Mouse (Mus musculus) liver, embryonic 11.5 days (tissue): ENCODE results near the gene Bhlha15. TPM values are rescaled to one million over a fixed set of nuclear protein-coding genes. Genes with fewer than 3 reads are reported as not detected.

Experiments
- ATAC-seq: fragments of 200-750 bp; cut with Nextera tagmentation; replicated peaks from 2 replicates; pipeline ENCODE4 v1.8.0; 2017; ENCODE audit warnings: moderate number of reproducible peaks, mild to moderate bottlenecking, moderate TSS enrichment, moderate library complexity; ENCODE audit not compliant: low FRiP score
- DNase-seq: peaks from one replicate; pipeline ENCODE4 v3.0.0-alpha.2; 2017; ENCODE audit warnings: low spot score
- H3K27ac ChIP-seq: fragments of 300-500 bp; sonication (generic); 2 replicates; pipeline ENCODE4 v1.5.1; 2014; ENCODE audit warnings: mild to moderate bottlenecking, low read depth, low read length, control low read depth
- H3K27me3 ChIP-seq: fragments of 300-500 bp; sonication (generic); replicated peaks from 2 replicates; pipeline ENCODE4 v1.6.1; 2014; ENCODE audit warnings: low read length, mixed read lengths; ENCODE audit not compliant: control insufficient read depth, insufficient read depth
- H3K36me3 ChIP-seq: fragments of 300-500 bp; sonication (generic); 2 replicates; pipeline ENCODE4 v1.6.1; 2014; ENCODE audit warnings: mild to moderate bottlenecking, low read length, moderate library complexity, mixed read lengths; ENCODE audit not compliant: control insufficient read depth, insufficient read depth
- H3K4me1 ChIP-seq: fragments of 300-500 bp; sonication (generic); replicated peaks from 2 replicates; pipeline ENCODE4 v1.6.1; 2014; ENCODE audit warnings: low read length, mixed read lengths; ENCODE audit not compliant: control insufficient read depth, insufficient read depth
- H3K4me2 ChIP-seq: fragments of 300-500 bp; sonication (generic); 2 replicates; pipeline ENCODE4 v1.6.1; 2014; ENCODE audit warnings: mild to moderate bottlenecking, control low read depth, moderate library complexity
- H3K4me3 ChIP-seq: fragments of 300-500 bp; sonication (generic); 2 replicates; pipeline ENCODE4 v1.5.1; 2014; ENCODE audit warnings: low read depth, low read length, control low read depth
- H3K9ac ChIP-seq: fragments of 300-500 bp; sonication (generic); 2 replicates; pipeline ENCODE4 v1.6.1; 2014; ENCODE audit warnings: low read depth, low read length, control low read depth
- H3K9me3 ChIP-seq: fragments of 300-500 bp; sonication (generic); 2 replicates; pipeline ENCODE4 v1.6.1; 2016; ENCODE audit warnings: low read length, inconsistent platforms, mixed read lengths; ENCODE audit not compliant: control insufficient read depth
- WGBS: fragments of 180-500 bp; shearing (Covaris S2); extraction: QIAGEN DNeasy Blood & Tissue Kit; methylation state at CpG from one replicate; pipeline ENCODE4 v1.1.7; 2014; 5-methylcytosine and 5-hydroxymethylcytosine counted together
- polyA plus RNA-seq: library from polyadenylated mRNA; unstranded; fragments of >200 nt; fragmentation: Nextera tagmentation; extraction: Ambion mirVana; gene quantifications from 2 replicates; pipeline ENCODE4 v1.2.1, GENCODE M21; 2014

Gene Bhlha15
- polyA plus RNA-seq, 1 experiment from 2014 or later, result 1.6 TPM

DNA sequence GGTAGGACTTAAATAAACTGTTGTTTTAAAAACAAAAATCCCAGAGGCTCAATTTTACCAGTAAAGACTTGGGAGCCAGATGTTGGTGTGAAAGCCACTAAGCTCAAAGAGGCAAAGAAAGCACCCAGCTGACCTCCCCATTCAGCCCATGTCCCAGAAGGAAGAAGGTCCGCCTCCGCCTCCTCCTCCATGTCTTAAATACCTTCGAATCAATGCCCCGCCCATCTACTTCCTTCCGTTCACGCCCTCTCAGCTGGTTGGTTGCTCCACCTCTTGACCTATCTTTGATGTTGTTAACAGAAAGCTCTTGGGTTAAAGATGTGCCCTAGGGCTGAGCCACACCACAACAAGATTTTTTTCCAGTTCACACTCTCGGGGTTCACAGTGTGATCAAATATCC, 40.1 kb downstream of the Bhlha15 start:
- ATAC-seq (no peak), DNase-seq (no peak)
- Histone ChIP-seq H3K4me1 (no peaks in the 10 kb centered on the region), H3K27ac (no peak overlapping the region), H3K36me3 (no peaks in the 10 kb centered on the region), H3K27me3 (no peaks in the 10 kb centered on the region), H3K4me3 (no peak overlapping the region), H3K4me2 (no peak overlapping the region), H3K9ac (no peak overlapping the region), H3K9me3 (no peaks in the 10 kb centered on the region)
- 89% methylated on average over 7 of the region's 7 CpGs for WGBS

DNA sequence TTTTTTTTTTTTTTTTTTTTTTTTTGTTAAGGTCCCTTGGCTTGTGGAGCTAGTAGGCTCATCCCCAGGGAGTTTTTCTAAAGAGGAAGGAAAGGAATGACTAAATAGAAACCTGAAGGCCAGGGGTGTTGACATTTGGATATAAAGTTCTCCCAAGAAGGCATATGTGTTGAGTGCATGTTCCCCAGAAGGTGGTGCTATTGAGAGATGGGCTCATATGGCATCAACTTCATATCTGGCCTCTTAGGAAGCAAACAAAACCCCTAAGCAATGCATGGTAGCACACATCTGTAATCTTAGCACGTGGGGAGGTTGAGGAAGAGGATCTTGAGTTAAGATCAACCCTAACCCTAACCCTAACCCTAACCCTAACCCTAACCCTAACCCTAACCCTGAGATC, 41.3 kb downstream of the Bhlha15 start:
- ATAC-seq (no peak), DNase-seq (no peak)
- no peak overlapping the region for H3K4me2 ChIP-seq
- WGBS, result 71% methylated on average over 1 of the region's 1 CpGs
- H3K4me1 ChIP-seq, result no peaks in the 10 kb centered on the region
- H3K9ac ChIP-seq, result no peak overlapping the region
- no peaks in the 10 kb centered on the region for H3K9me3 ChIP-seq
- no peaks in the 10 kb centered on the region for H3K36me3 ChIP-seq
- H3K27ac ChIP-seq, result no peak overlapping the region
- no peaks in the 10 kb centered on the region for H3K27me3 ChIP-seq
- no peak overlapping the region for H3K4me3 ChIP-seq

DNA sequence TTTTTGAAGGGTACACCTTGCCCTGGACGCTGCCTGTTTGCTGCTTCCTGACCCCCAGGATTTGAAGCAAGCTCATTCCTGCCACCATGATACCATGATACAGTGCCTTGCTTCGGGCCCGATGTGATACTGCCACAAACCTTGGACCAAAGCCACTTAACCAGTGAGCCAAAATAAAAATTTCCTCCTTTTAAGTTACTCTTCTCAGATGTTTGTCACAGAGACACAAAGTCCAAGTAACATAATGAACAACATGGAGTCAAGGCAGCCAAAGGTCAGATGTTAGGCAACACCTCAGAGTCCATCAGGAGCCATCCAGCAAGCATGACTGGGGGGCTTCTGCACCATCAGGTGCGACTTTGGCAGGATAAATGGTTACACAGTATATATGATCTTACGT, 42.4 kb downstream of the Bhlha15 start:
- ATAC-seq, result no peak
- WGBS, result 83% methylated on average over 5 of the region's 5 CpGs
- no peaks in the 10 kb centered on the region for H3K36me3 ChIP-seq
- no peak overlapping the region for H3K4me3 ChIP-seq
- no peak overlapping the region for H3K4me2 ChIP-seq
- H3K27me3 ChIP-seq, result no peaks in the 10 kb centered on the region
- no peaks in the 10 kb centered on the region for H3K4me1 ChIP-seq
- no peak overlapping the region for H3K27ac ChIP-seq
- H3K9ac ChIP-seq, result no peak overlapping the region
- no peak for DNase-seq
- no peaks in the 10 kb centered on the region for H3K9me3 ChIP-seq

DNA sequence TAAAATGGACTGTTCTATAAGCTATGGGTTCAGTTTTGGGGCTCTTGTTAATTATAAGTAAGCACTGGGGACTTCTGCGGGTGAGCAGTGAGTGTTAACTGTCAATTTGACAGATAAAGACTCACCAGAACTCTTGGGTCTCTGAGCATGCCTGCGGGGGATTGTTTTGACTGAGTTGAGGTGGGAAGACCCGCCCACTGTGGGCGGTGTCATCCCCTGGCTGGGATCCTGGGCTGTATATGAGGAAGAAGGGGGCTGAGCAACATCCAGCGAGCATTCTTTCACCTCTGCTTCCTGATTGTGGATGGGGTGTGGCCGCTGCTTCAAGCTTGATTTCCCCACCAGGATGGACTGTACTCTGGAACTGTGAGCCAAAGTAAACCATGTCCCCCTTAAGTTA, 44.1 kb downstream of the Bhlha15 start:
- Histone ChIP-seq H3K4me2 (no peak overlapping the region), H3K4me1 (no peaks in the 10 kb centered on the region), H3K36me3 (no peaks in the 10 kb centered on the region), H3K27ac (no peak overlapping the region), H3K27me3 (no peaks in the 10 kb centered on the region), H3K9ac (no peak overlapping the region), H3K9me3 (no peaks in the 10 kb centered on the region), H3K4me3 (no peak overlapping the region)
- ATAC-seq (0 out of 2 replicates have a peak, but pooled peaks have one; percentile 37), DNase-seq (no peak)
- WGBS, result 51% methylated on average over 6 of the region's 6 CpGs

DNA sequence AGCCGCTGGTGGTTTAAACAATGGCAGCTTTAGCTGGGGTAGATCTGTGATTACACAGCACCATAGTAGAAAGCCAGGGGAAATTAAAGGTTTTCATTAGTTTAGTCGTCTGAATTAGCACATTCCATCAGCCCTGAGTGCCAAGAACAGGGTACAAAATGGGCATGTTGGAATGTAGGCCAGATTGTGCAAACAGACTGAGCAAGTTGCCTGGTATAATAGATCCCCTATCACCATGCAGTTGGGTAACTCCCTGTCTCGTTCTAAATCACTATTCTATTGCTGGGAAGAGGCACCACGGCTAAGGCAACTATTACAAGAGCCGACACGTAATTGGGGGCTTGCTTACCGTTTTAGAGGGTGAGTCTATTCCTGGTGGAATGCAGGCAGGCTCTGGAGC, 44.6 kb downstream of the Bhlha15 start:
- Histone ChIP-seq H3K4me3 (no peak overlapping the region), H3K9ac (no peak overlapping the region), H3K27me3 (no peaks in the 10 kb centered on the region), H3K36me3 (no peaks in the 10 kb centered on the region), H3K27ac (no peak overlapping the region), H3K4me2 (no peak overlapping the region), H3K4me1 (no peaks in the 10 kb centered on the region), H3K9me3 (no peaks in the 10 kb centered on the region)
- DNase-seq (no peak), ATAC-seq (no peak)
- 84% methylated on average over 7 of the region's 7 CpGs for WGBS

DNA sequence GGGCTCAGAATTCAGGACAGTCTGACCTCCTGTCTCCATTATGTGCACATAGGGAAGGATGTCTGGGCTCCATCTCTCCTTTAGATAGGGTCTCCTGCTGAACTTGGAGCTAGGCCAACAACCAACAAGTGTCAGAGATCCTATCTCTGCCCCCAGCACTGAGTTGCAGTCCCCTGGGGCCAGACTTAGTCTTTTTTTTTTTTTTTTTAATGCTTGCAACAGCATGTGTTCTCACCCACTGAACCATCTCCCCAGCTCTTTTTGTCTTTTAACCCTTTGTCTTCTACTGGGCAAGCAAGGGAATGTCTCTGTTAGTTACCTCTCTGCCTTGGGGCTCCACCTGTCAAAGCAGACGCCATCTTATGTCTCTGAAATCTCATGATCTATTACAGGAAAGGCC, 48.9 kb downstream of the Bhlha15 start:
- Histone ChIP-seq H3K9ac (no peak overlapping the region), H3K4me3 (no peak overlapping the region), H3K36me3 (no peaks in the 10 kb centered on the region), H3K4me1 (peaks cover 4% of the 10 kb centered on the region; the same call in 1 of the 2 replicates), H3K9me3 (no peaks in the 10 kb centered on the region), H3K27ac (no peak overlapping the region), H3K27me3 (no peaks in the 10 kb centered on the region), H3K4me2 (no peak overlapping the region)
- DNase-seq (no peak), ATAC-seq (no peak)
- WGBS, result 76% methylated on average over 1 of the region's 1 CpGs

Other genes starting within 250 kb of the Bhlha15 start
- gene Ccz1, start 175.4 kb upstream of the Bhlha15 start, polyA plus RNA-seq, result 93.1 and 97.2 TPM in 2 replicates
- gene Ocm, start 163.6 kb upstream of the Bhlha15 start, polyA plus RNA-seq, result not detected in 2 replicates
- gene Lmtk2, start 89.8 kb upstream of the Bhlha15 start, polyA plus RNA-seq, result 4.9 and 5.7 TPM in 2 replicates
- 7.5 and 8.9 TPM in 2 replicates for gene Tecpr1, start 33.3 kb downstream of the Bhlha15 start, polyA plus RNA-seq
- gene Bri3, start 54.2 kb downstream of the Bhlha15 start, polyA plus RNA-seq, result 59.2 and 61.0 TPM in 2 replicates
- gene Baiap2l1, start 167.8 kb downstream of the Bhlha15 start, polyA plus RNA-seq, result 6.8 and 8.2 TPM in 2 replicates